Mouse (Mus musculus) hematopoietic stem cell, adult 5-6 weeks (primary cell): Measurements from ENCODE around the gene Prrc2a. TPM values are rescaled to one million over a fixed set of nuclear protein-coding genes. Genes with fewer than 3 reads are reported as not detected.

Experiments used
- ATAC-seq, 2 experiments: fragments of 125-278 bp in 1 of 2; replicated peaks in 1 of 2; 2 replicates each; pipeline ENCODE4 v1.8.0; 2016 to 2017; ENCODE audit warnings: inconsistent platforms in 2 of 2, mild to moderate bottlenecking in 2 of 2, moderate number of reproducible peaks in 2 of 2, low read depth in 1 of 2, moderate TSS enrichment in 1 of 2; ENCODE audit not compliant: low FRiP score in 2 of 2, poor library complexity in 2 of 2, severe bottlenecking in 2 of 2, insufficient read depth in 1 of 2, low TSS enrichment in 1 of 2
- total RNA-seq: library from RNA; stranded (forward); fragments of 172-1452, 232-1000 nt; gene quantifications from 2 replicates; pipeline ENCODE4 v1.2.3, GENCODE M21; 2017

Prrc2a gene
- total RNA-seq: 61.3 and 65.9 TPM in 2 replicates

GRCm38 (mm10) chr17:35164568-35165450 is at the start of gene Prrc2a:
Prrc2a (minus strand) TSS chr17:35164897.
- peak; percentile 93 for ATAC-seq

DNA sequence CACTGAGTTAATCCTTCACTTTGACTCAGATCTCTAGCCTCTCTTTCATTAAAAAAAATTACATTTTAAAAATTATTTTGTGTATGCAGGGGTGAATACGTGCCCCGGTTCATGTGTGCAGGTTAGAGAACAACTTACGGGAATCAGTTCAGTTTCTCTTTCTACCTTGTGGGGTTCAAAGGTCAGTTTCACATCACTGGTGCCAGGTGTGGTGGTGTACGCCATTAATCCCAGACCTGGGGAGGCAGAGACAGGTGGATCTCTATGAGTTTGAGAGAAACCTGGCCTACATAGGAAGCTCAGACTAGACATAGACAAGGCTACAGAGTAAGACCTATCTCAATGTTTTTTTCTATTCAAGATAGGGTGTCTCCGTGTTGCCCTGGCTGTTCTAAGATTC is 48.4 kb upstream of the Prrc2a start:
- no peak for ATAC-seq

GRCm38 (mm10) chr17:35210593-35210992 is 45.9 kb upstream of the Prrc2a start:
- ATAC-seq: no peak

DNA sequence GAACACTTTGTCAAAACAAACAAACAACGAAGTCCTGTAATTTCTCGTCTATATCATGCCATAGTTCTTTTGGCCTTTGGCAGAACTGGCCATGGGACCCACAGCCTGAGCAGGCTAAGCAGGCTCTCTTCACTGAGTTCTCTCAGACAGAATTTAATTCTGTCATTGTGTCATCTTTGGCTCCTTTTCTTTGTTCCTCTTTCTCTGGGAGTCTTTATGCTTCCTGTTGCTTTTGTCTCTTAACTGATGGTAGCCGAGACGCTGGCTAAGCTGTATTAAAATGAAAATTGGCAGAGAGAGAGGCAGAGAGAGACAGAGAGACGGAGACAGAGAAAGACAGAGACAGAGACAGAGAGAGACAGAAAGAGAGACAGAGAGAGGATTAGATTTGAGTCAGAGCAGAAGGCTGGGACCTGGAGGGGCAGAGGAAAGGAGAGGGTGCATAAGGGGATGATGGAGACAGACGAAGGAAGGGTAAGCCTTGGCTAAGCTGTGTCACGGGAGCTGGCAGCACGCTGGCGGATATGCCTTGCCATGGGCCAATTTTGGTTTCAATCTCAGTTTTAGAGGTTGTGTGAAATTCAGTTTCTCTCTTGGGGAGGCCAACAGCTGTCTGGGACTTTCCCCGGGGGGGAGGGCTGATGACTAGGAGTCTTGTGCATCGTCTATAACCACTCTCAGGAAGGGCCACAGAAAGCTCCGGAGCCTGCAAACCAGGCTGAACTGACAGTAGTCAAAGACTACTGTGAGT is 45.3 kb upstream of the Prrc2a start:
- peak; percentile 36 to 49; a peak in 2 of 4 replicates for ATAC-seq

- ATAC-seq: no peak
Measured at GRCm38 (mm10) chr17:35205380-35205769, 40.7 kb upstream of the Prrc2a start.

GRCm38 (mm10) chr17:35204494-35205379 is 40.0 kb upstream of the Prrc2a start, which contains the start of gene Lta:
Lta (minus strand) TSS chr17:35205351.
- no peak for ATAC-seq

GRCm38 (mm10) chr17:35202442-35202841 is 37.7 kb upstream of the Prrc2a start:
- no peak for ATAC-seq

DNA sequence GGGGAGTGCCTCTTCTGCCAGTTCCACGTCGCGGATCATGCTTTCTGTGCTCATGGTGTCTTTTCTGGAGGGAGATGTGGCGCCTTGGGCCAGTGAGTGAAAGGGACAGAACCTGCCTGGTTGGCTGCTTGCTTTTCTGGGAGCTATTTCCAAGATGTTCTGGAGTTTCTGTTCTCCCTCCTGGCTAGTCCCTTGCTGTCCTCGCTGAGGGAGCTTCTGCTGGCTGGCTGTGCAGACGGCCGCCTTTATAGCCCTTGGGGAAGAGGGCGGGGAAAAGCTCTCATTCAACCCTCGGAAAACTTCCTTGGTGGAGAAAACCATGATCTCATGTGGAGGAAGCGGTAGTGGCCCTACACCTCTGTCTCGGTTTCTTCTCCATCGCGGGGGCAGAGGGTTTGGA is 37.1 kb upstream of the Prrc2a start, which contains the start of gene Tnf:
TSS of gene Tnf (minus strand) at position 221 of the 400 bp plus-strand sequence.
- ATAC-seq: peak; percentile 57 to 61

- no peak for ATAC-seq
Measured at GRCm38 (mm10) chr17:35201128-35201527, 36.4 kb upstream of the Prrc2a start.

GRCm38 (mm10) chr17:35200398-35200797 is 35.7 kb upstream of the Prrc2a start:
- peak; percentile 71 to 85 for ATAC-seq

GRCm38 (mm10) chr17:35198946-35199345 is 34.2 kb upstream of the Prrc2a start:
- no peak for ATAC-seq

GRCm38 (mm10) chr17:35198029-35198428 is 33.3 kb upstream of the Prrc2a start:
- ATAC-seq: no peak

DNA sequence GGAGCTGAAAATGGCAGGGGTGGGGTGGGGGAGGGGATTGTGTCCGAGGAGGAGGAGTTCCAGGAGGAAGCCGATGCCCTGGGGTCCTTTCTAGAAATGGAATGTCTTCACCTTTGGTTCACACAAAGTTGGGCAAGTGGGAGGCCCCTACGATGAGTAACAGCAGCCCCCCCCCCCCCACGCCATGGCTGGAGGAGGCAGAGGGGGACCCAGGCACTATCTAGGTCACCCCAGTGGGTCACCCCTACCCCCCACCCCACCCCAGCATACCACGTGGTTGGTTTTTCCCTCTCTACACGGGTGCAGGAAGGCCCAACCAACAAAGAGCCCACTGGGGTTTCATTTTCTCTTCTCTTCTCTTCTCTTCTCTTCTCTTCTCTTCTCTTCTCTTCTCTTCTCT is 32.4 kb upstream of the Prrc2a start:
- ATAC-seq: no peak

GRCm38 (mm10) chr17:35196321-35196641 is 31.6 kb upstream of the Prrc2a start:
- no peak for ATAC-seq

- peak; percentile 68 to 75 for ATAC-seq
Measured at GRCm38 (mm10) chr17:35195631-35196320, 31.1 kb upstream of the Prrc2a start.

DNA sequence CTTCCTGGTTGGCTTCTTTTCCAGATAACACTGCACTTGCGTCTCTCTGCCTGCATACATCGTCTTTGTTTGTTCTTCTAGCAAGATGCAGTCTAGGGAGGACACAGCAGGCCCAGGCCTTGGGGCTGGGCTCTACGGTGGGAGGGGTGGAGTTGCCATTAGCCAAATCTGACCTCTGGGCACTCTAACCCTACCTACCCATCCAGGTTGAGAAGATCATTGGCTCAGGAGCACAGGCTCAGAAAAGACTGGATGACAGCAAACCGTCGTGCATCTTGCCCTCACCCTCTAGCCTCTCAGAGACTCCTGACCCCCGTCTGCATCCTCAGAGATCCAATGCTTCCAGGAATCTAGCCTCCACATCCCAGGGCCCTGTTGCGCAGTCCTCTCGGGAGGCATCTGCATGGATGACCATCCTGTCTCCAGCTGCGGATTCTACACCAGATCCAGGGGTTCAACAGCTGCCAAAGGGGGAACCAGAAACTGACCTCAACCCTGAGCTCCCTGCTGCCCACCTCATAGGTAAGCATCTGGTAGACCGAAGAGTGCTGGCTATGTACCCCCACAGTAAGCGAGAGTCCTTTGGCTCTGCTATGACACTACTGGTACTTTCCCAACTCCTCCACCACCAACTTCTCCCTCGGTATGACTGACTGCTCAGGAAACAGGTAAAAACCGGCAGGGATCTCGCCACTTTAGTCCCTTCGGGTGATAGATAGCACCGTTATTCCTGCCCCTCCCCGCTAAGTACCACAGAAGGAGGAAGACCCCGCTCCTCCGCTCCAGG is 30.3 kb upstream of the Prrc2a start:
- ATAC-seq: no peak
